Mouse (Mus musculus): ENCODE results near the gene Get4. TPM values are rescaled to one million over a fixed set of nuclear protein-coding genes. Genes with fewer than 3 reads are reported as not detected.

Gene Get4
- polyA plus RNA-seq, 1 experiment from 2014 or later = 135 TPM

- Histone ChIP-seq H3K27me3 (no peaks in the 10 kb centered on the region), H3K27ac (no peak overlapping the region), H3K4me2 (no peak overlapping the region), H3K4me1 (replicated peaks) (peaks cover 87% of the 10 kb centered on the region), H3K9ac (no peak overlapping the region), H3K4me3 (replicated peaks) (no peak overlapping the region), H3K9me3 (replicated peaks) (no peaks in the 10 kb centered on the region), H3K36me3 (peaks cover 86% of the 10 kb centered on the region)
- DNase-seq = no peak
- WGBS (ENCODE audit: insufficient replicate concordance) = 87% methylated on average over 8 of the region's 8 CpGs
- ATAC-seq (ENCODE audit: low read depth) = no peak
Observed at GRCm38 (mm10) chr5:139258371-139259035, 6.4 kb downstream of the Get4 start.

GRCm38 (mm10) chr5:139259853-139260252 lies 7.7 kb downstream of the Get4 start:
- no peak for ATAC-seq (ENCODE audit: low read depth)
- peaks cover 74% of the 10 kb centered on the region for H3K4me1 ChIP-seq (replicated peaks)
- WGBS (ENCODE audit: insufficient replicate concordance) = 82% methylated on average over 5 of the region's 5 CpGs

GRCm38 (mm10) chr5:139261403-139261802 lies 9.3 kb downstream of the Get4 start:
- Histone ChIP-seq H3K4me2 (no peak overlapping the region), H3K27me3 (no peaks in the 10 kb centered on the region), H3K4me1 (replicated peaks) (peaks cover 58% of the 10 kb centered on the region), H3K36me3 (peaks cover 99% of the 10 kb centered on the region), H3K9me3 (replicated peaks) (no peaks in the 10 kb centered on the region), H3K4me3 (replicated peaks) (no peak overlapping the region), H3K9ac (peak overlapping the region; percentile 29; the same call in 1 of the 2 replicates), H3K27ac (no peak overlapping the region)
- DNase-seq = no peak
- 88% methylated on average over 4 of the region's 4 CpGs for WGBS (ENCODE audit: insufficient replicate concordance)
- ATAC-seq (ENCODE audit: low read depth) = no peak

More at GRCm38 (mm10) chr5:139259853-139260252, 7.7 kb downstream of the Get4 start:
- Histone ChIP-seq H3K9me3 (replicated peaks) (no peaks in the 10 kb centered on the region), H3K36me3 (peaks cover 97% of the 10 kb centered on the region), H3K27me3 (no peaks in the 10 kb centered on the region), H3K9ac (no peak overlapping the region), H3K27ac (no peak overlapping the region), H3K4me2 (no peak overlapping the region), H3K4me3 (replicated peaks) (no peak overlapping the region)
- DNase-seq = no peak

GRCm38 (mm10) chr5:139267661-139268060 lies 15.5 kb downstream of the Get4 start:
- Histone ChIP-seq H3K27ac (no peak overlapping the region), H3K4me3 (replicated peaks) (no peak overlapping the region), H3K27me3 (no peaks in the 10 kb centered on the region), H3K4me1 (replicated peaks) (peaks cover 12% of the 10 kb centered on the region), H3K36me3 (peaks cover 76% of the 10 kb centered on the region), H3K9me3 (replicated peaks) (no peaks in the 10 kb centered on the region), H3K4me2 (no peak overlapping the region), H3K9ac (no peak overlapping the region)
- DNase-seq = no peak
- 84% methylated on average over 4 of the region's 4 CpGs for WGBS (ENCODE audit: insufficient replicate concordance)
- ATAC-seq (ENCODE audit: low read depth) = no peak

GRCm38 (mm10) chr5:139270806-139271521 lies 18.8 kb downstream of the Get4 start:
- no peak for DNase-seq
- Histone ChIP-seq H3K27me3 (no peaks in the 10 kb centered on the region), H3K4me1 (replicated peaks) (peaks cover 13% of the 10 kb centered on the region), H3K9ac (no peak overlapping the region), H3K36me3 (peaks cover 43% of the 10 kb centered on the region), H3K9me3 (replicated peaks) (no peaks in the 10 kb centered on the region), H3K4me2 (no peak overlapping the region), H3K27ac (no peak overlapping the region; the same call in 1 of the 2 replicates), H3K4me3 (replicated peaks) (no peak overlapping the region)
- peak; percentile 10; the same call in 1 of the 2 replicates for ATAC-seq (ENCODE audit: low read depth)
- WGBS (ENCODE audit: insufficient replicate concordance) = 80% methylated on average over 16 of the region's 16 CpGs

- ATAC-seq (ENCODE audit: low read depth) (0 out of 2 replicates have a peak, but pooled peaks have one; percentile 2), DNase-seq (no peak)
- Histone ChIP-seq H3K4me3 (replicated peaks) (no peak overlapping the region), H3K9ac (no peak overlapping the region), H3K4me2 (no peak overlapping the region), H3K27me3 (no peaks in the 10 kb centered on the region), H3K36me3 (peaks cover 32% of the 10 kb centered on the region), H3K9me3 (replicated peaks) (no peaks in the 10 kb centered on the region), H3K4me1 (replicated peaks) (peaks cover 13% of the 10 kb centered on the region), H3K27ac (no peak overlapping the region)
- WGBS (ENCODE audit: insufficient replicate concordance) = 75% methylated on average over 8 of the region's 8 CpGs
Observed at GRCm38 (mm10) chr5:139271994-139272554, 19.9 kb downstream of the Get4 start.

- no peak overlapping the region for H3K4me2 ChIP-seq
- 72% methylated on average over 8 of the region's 8 CpGs for WGBS (ENCODE audit: insufficient replicate concordance)
- no peak overlapping the region for H3K27ac ChIP-seq
- H3K9ac ChIP-seq = no peak overlapping the region
- H3K4me1 ChIP-seq (replicated peaks) = peaks cover 5% of the 10 kb centered on the region
- no peak for DNase-seq
- no peaks in the 10 kb centered on the region; the same call in 1 of the 2 replicates for H3K36me3 ChIP-seq
- H3K4me3 ChIP-seq (replicated peaks) = no peak overlapping the region
- H3K9me3 ChIP-seq (replicated peaks) = no peaks in the 10 kb centered on the region
- no peaks in the 10 kb centered on the region for H3K27me3 ChIP-seq
- ATAC-seq (ENCODE audit: low read depth) = no peak
Observed at GRCm38 (mm10) chr5:139277287-139277686, 25.2 kb downstream of the Get4 start.

- Histone ChIP-seq H3K9me3 (replicated peaks) (0 out of 2 replicates have a peak, but pooled peaks cover 5% of the 10 kb centered on the region), H3K4me1 (replicated peaks) (peaks cover 19% of the 10 kb centered on the region), H3K36me3 (no peaks in the 10 kb centered on the region; the same call in 1 of the 2 replicates), H3K4me2 (no peak overlapping the region), H3K27ac (no peak overlapping the region), H3K27me3 (no peaks in the 10 kb centered on the region), H3K9ac (no peak overlapping the region), H3K4me3 (replicated peaks) (no peak overlapping the region)
- WGBS (ENCODE audit: insufficient replicate concordance) = 59% methylated on average over 10 of the region's 11 CpGs
- ATAC-seq (ENCODE audit: low read depth) (no peak), DNase-seq (no peak)
Observed at GRCm38 (mm10) chr5:139281373-139282112, 29.4 kb downstream of the Get4 start.

GRCm38 (mm10) chr5:139282191-139282590 lies 30.1 kb downstream of the Get4 start:
- Histone ChIP-seq H3K27me3 (no peaks in the 10 kb centered on the region), H3K4me3 (replicated peaks) (no peak overlapping the region), H3K4me1 (replicated peaks) (peaks cover 25% of the 10 kb centered on the region), H3K4me2 (no peak overlapping the region), H3K9me3 (replicated peaks) (0 out of 2 replicates have a peak, but pooled peaks cover 5% of the 10 kb centered on the region), H3K36me3 (no peaks in the 10 kb centered on the region; the same call in 1 of the 2 replicates), H3K27ac (no peak overlapping the region), H3K9ac (no peak overlapping the region)
- DNase-seq (peak; percentile 58), ATAC-seq (ENCODE audit: low read depth) (no peak)
- WGBS (ENCODE audit: insufficient replicate concordance) = 3% methylated on average over 15 of the region's 15 CpGs

- Histone ChIP-seq H3K9ac (no peak overlapping the region), H3K27me3 (no peaks in the 10 kb centered on the region)
Observed at GRCm38 (mm10) chr5:139283460-139284180, 31.5 kb downstream of the Get4 start.

More at GRCm38 (mm10) chr5:139283460-139284180, 31.5 kb downstream of the Get4 start:
- ATAC-seq (ENCODE audit: low read depth) (no peak), DNase-seq (no peak)
- WGBS (ENCODE audit: insufficient replicate concordance) = 83% methylated on average over 14 of the region's 14 CpGs
- H3K4me1 ChIP-seq (replicated peaks) = peaks cover 38% of the 10 kb centered on the region
- H3K27ac ChIP-seq = no peak overlapping the region
- H3K36me3 ChIP-seq = no peaks in the 10 kb centered on the region; the same call in 1 of the 2 replicates
- H3K9me3 ChIP-seq (replicated peaks) = 0 out of 2 replicates have a peak, but pooled peaks cover 5% of the 10 kb centered on the region
- H3K4me3 ChIP-seq (replicated peaks) = no peak overlapping the region
- H3K4me2 ChIP-seq = no peak overlapping the region
